Mouse (Mus musculus) effector memory CD4-positive, alpha-beta T cell, adult 7 months (primary cell): Measurements from ENCODE around the gene Cep89. TPM values are rescaled to one million over a fixed set of nuclear protein-coding genes. Genes with fewer than 3 reads are reported as not detected.

ENCODE experiments used
- polyA plus RNA-seq: library from polyadenylated mRNA; unstranded; fragments of 100-300 nt; shearing (Covaris generic); gene quantifications from one replicate; pipeline ENCODE4 v1.2.1, GENCODE M21; 2017

The Cep89 gene
- 14.9 TPM for polyA plus RNA-seq

GRCm38 (mm10) chr7:35396542-35397168, at the start of gene Cep89, which contains the start of gene Faap24:
Gene Cep89 (plus strand): TSS chr7:35397035.
Gene Faap24 (minus strand): TSS chr7:35396836.

GRCm38 (mm10) chr7:35447996-35448846, 51.4 kb downstream of the Cep89 start, which contains the start of gene Slc7a9:
Gene Slc7a9 (plus strand): TSS chr7:35448796.

Other genes with a start within 250 kb of the Cep89 start
- gene Slc7a10, start 210.7 kb upstream of the Cep89 start, polyA plus RNA-seq = 0.83 TPM
- gene Lrp3, start 181.5 kb upstream of the Cep89 start, polyA plus RNA-seq = 0.76 TPM
- 13.6 TPM for gene Gpatch1, start 78.6 kb upstream of the Cep89 start, polyA plus RNA-seq
- 0.73 TPM for gene Rhpn2, start 62.9 kb upstream of the Cep89 start, polyA plus RNA-seq
- gene Faap24, start 199 bp upstream of the Cep89 start, polyA plus RNA-seq = 17.5 TPM
- gene Slc7a9, start 51.8 kb downstream of the Cep89 start, polyA plus RNA-seq = not detected
- gene Tdrd12, start 140.7 kb downstream of the Cep89 start, polyA plus RNA-seq = not detected
- gene Nudt19, start 159.3 kb downstream of the Cep89 start, polyA plus RNA-seq = 21.2 TPM
- not detected for gene Rgs9bp, start 188.5 kb downstream of the Cep89 start, polyA plus RNA-seq
- 42.1 TPM for gene Ankrd27, start 189.2 kb downstream of the Cep89 start, polyA plus RNA-seq